Mouse (Mus musculus) right cerebral cortex, postnatal 4 days (tissue): Measurements from ENCODE around the gene Gm20388.

ENCODE experiments used
- DNase-seq: peaks from one replicate; pipeline ENCODE4 v3.0.0-alpha.2; 2022

The Gm20388 gene

DNA sequence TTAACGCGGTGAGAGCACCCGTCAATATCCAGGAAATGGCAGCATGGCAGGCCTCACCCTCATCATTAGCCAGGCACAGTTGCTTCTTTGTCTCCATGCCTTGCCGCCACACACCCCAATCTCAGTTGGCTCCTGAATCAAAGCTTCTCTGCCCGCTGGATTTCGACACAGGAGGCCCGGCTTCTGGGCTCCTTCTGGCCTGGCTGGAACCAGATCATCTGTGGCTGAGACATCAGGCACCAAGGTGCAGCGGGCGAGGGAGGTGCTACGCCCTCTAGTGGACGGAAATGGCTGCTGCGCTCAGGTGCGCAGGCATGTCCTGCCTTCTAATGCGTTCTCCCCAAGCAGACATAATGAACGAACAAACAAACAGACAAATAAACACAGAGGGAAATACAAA, 1302.6 kb downstream of the Gm20388 start:
- no peak for DNase-seq

DNA sequence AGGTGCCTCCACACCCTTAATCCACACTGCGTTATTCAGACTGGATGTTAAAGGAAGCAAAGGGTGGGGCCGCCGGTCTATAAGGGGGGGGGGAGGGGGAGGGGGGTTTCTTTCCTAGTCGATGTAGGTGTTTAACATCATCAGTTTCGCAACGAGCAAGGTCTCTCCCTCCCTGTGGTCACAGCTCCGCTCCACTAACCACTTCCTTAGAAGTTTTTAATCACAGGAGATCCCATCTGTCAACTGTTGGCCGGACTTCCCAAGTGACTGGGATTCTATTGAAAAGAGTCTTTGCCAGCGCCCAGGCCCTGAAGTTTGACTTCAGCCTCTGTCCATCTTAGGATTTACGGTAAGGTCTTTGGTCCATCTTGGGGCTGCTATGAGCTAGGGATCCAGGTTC, 1303.0 kb downstream of the Gm20388 start:
- DNase-seq = no peak

DNA sequence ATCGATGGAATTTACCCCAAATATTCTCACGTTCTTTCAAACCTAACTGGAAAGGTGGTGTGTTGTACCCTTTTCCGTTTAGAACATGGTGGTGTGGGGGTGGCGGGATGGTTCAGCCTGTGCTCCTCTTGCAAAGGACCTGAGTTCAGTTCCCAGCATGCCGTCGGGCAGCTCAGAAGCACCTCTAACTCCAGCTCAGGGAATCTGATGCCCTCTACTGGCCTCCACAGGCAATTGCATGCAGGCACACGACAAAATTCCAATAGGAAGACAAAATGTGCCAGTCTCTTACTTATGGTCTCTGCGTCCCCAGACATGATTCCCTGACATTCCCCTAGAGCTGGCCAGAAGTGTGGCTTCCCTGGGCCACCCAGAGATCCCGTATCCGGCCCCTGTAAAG, 1304.3 kb downstream of the Gm20388 start:
- DNase-seq = no peak

DNA sequence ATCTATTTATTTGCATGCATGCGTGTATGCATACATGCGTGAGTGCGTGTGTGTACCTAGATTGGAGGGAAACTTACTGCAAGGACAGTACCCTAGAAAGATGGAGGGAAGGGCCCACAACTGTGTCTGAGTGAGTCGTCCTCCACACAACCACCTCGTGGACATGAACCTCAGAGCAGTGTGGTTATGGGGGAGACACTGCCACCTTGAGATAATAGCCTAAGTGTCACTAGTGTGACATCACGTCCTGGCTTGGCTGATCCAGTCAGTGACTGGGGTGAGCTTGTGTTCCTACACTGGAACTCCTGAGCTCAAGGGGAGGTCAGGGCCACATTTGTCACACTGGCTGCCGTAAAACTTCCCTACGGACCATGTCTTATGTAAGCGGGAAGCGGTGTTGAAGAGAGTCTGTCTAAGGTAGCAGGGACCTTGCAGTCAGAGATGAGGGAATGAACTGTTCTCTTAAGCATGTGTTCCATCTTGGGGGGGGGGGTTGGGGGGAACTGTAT, 1305.9 kb downstream of the Gm20388 start:
- no peak for DNase-seq

DNA sequence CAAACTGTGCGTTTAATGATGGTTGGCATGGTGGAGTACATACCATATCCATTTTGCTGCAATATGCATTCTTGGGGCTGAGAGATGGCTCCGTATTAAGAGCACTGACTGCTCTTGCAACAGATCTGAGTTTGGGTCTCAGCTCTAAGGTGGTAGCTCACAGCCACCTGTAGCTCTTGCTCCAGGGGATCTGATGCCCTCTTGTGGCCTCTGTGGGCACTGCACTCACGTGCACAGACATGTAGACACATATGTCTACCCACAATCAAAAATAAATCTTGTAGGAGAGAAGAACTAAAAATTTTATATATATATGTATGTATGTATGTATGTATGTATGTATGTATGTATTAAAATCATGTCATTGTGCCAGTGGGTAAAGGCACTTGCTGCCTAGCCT, 1307.8 kb downstream of the Gm20388 start:
- DNase-seq = no peak

DNA sequence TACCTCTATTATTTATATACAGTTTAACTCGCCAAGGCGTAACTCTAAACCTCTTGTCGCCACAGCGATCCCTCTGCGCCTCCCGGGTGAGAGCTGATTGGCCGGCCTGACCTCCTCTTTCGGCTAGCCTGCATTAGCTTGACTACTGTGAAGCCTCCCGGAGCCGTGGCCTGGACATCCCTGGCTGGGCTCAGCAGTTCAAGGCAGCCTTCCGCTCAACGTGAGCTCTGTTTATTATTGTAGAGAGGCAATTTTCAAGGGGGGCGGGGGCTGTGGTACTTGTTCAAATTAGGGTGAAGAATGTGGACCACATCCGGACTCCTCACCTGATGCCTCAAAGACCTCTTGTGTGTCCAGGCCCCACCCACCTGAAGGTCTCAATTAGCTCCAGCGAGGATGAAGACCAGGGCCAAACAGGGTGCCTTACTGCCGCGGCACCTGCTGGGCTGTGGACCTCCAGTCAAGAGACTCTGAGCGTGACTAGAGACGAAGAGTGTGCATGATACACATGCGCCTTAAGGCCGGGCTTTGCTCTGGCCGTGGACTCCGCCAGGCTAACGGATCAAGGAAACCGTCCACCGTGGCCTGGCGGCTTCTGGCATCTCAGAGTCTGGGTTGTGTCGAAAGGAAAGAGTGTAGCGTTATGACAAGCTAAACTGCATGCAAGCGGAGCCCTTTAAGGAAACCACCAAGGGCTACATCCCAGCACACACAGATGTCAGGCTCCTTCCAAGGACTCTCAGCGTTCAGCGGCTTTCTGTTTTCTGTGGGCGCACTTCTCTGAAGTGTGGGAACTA, 1309.7 kb downstream of the Gm20388 start:
- no peak for DNase-seq

DNA sequence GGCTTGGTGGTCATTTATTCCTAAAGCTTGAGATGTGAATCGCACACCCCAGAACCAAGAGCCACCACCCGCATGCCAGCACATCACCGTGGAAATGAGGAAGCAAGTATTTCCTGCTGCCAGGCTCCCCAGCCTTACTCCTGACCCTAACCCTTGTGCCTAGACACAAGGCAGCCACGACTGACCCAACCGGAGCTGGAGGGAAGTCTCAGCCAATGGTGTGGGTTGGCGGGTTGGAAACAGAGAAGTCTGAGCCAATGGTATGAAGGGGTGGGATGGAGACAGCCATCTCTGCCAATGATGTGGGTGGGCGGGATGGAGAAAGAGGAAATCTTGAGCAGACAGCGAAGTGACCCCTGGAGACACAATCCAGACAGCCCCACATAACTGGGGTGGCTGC, 1314.1 kb downstream of the Gm20388 start:
- no peak for DNase-seq

DNA sequence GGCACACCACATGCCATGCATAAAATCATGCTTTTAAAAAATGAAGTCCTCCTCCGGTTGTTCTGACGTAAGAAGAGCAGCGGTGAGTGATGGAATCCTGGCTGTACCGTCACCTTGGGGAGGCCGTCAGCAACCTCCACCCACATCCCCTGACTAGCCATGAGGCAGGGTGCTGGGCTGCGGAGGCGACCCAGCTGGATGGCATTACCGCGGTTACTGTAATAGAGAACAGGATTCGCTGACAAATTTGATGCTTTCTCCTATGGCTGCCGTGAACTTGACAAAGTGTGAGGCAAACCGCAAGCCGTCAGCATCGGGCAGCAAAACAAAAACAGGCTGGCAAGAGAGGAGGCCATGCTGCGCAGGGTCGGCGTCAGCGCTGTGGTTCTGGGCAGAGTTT, 1317.1 kb downstream of the Gm20388 start:
- DNase-seq = no peak

DNA sequence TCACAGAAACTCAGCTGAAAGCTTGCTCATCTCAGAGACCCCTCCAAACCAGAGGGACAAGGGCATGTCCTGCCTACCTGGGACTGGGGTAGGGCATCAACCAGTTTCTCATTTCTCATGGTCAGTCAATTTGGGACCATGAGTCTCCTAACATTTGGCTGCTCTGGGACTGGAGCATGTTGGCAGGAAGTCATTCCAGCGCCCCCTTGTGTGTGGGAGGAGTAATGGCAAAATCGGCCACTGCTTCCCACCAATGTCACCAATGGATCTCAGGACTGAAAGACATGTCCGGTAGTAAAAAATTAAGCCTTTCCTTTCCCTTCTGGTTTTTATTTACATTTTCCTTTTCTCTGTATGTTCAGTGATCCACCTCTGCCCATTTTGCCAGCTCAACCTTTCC, 1318.3 kb downstream of the Gm20388 start:
- DNase-seq = no peak

DNA sequence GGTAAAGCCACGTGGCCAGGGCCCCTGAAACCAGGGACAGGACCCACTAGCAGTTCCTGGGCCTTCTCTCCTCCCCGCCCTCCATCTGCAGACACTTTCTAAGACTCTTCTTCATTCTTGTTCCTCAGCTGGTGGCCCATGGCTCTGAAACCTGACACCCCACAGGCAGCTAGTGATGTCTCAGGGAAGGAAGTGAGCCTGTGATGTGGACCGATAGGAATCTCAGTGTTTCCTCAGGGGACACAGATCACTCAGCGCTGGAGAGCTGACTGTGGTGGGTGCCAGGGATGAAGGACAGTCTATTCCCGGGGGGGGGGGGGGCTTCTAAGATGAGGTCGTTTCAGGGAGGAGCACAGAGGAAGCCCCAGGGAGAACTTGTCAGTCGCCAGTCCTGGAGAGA, 1318.9 kb downstream of the Gm20388 start:
- no peak for DNase-seq

DNA sequence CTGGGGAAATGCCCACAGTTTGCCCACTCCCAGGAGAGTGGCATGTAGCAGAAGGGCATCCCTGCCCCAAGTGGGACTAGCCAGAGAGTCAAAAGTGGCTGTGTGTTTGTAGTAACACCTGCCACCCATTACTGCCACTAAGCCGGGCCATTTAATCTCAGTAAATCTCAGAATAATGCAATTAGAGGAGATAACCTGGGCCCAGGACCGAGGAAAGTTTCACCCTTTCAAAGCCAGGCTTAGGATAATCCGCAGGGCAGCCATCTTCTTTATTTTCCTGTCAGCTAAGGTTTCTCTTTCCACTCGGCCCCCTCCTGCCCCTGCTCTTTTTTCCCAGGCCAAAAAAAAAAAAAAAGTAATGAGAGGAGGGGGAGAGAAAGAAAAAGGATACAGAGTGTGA, 1322.6 kb downstream of the Gm20388 start:
- no peak for DNase-seq

DNA sequence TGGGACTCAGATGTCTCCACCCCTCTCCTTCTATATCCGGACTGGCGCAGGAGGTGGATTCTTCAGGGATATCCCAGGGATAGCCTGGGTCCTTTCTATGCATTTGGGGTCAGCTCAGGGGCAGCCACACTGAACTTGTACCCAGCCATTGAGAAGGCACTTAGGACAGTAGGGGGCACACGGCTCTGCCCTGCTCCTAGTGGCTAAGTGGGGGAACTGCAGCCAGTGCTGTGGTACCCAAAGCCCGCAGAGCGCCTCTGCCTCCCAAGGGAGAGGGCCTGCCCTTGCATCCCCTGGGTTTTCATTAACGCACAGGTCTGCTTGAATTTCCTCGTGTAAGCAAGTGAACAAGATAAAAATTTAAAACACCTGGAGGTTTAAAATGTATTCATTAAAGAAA, 1324.3 kb downstream of the Gm20388 start:
- DNase-seq = no peak

DNA sequence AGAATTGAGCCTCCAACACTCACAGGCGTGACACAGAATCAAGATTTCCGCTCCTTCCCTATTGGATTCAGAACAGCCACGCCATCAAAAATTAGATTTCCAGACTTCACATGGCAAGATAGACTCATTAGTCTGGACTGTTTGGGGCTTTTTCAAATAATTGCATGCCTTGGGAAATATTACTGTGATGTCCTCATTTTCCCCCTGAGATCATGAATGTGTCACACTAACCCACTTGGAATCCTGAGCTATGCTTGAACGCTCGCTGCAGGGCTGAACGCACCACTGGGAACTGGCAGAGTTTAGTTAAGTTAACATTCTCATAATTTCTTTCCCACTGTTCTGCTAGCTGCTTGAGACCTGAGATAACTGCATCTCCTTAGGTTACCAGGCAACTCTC, 1329.0 kb downstream of the Gm20388 start:
- DNase-seq = no peak

DNA sequence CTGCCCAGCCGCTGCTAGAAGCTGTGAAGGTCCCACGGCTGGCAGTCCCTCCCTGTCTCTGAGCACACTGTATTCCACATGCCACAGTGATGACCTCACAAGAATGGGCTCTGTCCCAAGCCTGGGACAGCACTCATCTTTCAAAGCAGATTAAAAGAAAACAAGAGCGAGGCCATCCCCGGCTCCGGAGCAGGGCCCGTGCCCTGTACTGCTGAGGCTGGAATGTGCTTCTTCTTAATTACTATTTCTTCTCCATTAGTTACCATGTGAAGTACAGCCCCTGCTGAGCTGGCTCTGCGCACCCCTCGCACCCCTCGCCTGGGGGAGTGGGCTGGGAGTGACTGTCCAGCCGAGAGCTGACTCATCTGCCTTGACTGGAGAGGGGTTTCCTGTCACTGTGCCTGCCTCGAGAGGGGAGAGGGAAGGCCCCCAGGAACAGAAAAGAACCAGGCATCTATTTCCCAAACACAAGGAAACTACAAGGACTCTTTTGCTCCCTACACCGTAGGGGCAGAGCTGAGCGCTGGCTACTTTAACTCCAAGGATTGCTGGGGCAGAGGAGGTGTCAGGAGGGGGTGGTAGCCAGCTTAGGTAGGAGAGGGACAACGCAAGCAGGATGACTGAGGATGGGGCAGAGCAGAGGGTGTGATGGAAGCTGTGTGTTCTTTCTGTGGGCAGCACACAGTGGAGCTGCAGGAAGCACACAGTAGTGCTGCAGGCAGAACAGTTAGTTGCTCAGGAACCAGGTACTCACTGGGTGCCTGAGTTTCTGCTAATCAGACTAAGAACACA, 1331.3 kb downstream of the Gm20388 start:
- DNase-seq = no peak

DNA sequence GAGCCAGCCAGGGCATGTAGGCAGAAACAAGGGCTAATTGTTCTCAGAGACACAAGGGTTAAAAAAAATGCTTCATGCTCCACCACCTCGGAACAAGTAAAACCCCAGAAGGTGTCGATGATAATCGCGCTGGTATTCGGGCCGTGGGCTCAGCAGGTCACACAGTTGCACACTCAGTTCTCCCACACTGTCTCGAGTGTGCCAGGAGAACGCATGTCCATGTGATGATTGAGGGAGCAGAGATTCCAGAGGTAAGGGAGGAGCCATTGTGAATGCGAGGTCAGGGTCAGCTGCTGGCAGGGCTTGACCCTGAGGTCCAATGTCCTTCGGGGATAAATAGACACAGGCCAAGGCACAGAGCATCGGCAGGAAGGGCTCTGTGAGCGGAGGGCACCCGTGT, 1332.0 kb downstream of the Gm20388 start:
- DNase-seq = no peak

DNA sequence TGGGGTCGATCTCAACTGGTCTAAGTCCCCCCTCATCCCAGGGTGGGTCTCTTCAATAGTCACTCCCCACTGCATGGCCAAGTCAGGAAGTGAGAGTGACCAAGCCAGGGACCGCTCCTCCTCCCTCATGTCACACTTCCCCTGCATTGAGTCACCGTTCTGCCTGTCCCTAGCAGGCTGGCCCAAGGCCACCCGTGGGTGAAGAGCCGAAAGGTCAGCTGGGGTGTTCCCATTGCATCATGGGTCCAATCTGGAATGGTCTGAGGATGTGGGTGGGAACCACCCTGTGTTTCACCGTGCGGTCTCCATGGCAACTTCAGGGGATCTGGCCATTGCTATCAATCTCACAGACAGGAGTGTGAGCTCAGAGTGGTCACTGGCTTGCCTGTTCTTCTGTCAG, 1338.2 kb downstream of the Gm20388 start:
- DNase-seq = no peak

DNA sequence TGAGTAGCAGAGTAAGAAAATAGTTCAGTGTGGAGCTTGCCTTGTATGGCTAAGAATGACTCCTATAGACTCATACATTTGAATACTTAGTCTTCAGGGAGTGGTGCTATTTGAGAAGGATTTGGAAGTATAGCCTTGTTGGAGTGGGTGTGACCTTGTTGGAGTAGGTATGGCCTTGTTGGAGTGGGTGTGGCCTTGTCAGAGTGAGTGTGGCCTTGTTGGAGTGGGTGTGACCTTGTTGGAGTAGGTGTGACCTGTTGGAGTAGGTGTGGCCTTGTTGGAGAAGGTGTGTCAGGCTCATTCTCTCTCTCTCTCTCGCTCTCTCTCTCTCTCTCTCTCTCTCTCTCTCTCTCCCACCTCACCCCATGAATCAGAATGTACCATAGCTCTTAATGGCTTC, 1338.8 kb downstream of the Gm20388 start:
- DNase-seq = no peak

DNA sequence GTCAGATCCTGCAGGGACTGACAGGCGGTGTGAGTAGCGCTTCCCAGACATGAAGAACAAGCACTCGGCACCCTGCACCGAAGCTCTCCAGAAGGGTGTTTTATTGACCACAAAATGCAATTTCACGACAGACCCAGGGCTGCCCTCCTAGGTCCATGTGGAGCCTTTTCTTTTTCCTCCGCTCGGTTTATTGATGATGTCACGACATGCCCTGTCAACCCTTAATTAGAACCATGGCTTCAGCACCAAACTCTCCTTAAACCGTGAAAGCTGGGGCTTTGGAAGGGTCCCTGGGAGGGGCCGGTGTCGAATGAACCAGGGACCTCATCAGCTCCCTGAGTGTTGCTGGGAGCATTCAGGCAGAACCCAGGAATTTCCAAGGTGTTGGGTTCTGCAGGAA, 1340.4 kb downstream of the Gm20388 start:
- no peak for DNase-seq

DNA sequence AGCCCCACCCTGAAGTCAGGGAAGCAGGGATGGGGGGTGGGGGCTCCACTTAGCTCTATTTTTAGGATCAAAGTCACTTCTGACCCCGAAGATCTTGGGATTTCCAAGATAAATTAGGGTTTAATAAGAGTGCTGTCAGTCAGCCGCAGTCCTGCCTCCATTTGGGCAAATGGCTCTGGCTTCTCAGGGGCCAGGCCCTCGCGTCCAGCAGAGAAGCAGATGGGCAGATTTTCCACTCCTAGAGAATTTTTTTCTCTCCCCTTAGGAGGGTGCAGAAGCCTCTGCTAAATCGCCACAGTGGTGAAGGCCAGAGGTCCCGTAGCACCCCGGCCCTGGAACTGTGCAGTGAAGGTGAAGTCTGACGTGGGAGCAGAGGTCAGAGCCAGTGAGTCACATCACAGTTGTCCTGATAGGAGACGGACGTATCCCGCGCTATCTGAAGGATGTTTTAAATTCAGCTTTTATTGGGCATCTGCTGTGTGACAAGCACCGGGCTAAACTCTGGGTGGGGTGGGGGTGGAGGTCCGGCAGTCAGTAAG, 1345.2 kb downstream of the Gm20388 start:
- no peak for DNase-seq

DNA sequence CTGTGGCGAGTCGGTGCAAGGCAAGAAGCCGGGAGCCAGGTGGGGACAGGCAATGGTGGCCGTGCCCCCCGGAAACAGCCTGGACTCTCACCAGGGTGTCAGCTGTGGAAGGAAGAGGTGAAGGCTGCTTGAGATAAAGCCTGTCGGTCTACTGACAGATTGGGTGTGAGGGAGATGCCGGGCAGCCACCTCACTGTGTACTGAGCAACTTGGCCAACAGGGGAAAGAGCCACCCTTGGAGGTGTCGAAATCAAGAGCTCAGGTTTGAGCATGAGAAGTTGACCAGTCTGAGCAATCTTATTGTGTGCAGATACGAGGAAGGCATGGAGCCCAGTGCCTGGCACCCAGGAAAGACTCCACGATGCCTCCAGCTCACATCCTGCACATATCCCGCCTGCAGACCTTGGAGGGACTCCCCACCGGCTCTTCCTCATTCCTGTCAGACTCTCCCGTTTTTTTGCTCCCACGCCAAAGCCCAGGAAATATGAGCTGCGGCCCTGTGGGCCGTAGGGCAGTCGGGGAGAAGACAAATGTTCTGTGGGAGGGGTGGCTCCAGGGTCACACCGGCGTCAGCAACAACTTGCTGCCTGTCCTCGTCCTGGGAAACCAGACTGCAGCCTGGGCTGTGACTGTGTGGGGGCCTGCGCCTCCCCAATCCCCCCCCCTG, 1347.6 kb downstream of the Gm20388 start:
- DNase-seq = no peak

DNA sequence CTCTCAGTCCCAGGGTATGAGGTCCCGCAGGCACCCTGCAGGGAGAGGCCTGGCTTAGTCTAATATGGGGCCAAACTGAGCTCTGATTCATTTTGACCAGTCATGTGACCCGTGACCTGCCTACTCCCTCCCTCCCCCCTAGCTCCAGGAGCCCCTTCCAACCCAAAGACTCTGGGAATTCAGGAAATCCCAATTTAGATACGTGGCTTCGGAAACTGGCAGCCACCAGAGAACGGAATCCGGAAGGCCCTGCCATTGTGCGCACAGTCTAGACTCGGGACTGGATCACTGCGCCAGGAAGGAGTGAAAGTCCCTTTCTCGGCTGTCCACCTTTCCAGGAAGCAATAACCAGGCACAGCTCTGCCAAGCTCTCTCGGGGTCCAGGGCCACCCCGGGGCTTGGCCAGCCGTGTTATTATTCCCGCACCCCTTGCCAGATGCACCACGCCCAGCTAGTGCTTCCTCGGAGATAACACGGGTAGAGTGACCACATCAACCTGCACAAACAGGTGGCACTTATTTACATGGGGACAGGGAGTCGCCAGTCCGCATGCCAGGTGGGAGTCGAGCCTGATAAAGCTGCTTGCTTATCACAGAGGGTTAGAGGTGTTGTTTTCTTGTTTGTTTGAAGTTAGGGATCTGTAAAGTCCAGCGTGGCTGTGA, 1352.2 kb downstream of the Gm20388 start:
- no peak for DNase-seq

DNA sequence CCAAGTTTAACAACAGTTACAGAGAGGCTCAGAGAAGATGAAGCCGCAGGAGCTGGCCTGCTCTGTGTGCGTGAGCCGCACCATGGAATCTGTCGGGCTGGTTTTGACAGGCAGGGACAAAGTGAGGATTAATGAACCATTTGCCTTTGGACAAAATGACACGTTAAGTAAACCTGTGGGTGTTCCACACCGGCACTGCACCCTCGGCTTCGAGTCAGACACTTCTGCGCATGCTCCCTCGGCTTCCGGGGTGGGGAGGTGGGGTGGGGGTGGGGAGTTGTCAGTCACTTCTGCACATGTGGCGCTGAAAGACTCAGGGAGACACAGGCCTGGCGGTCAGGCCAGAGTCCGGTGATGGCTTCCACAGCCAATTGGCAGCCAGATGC, 1352.7 kb downstream of the Gm20388 start:
- no peak for DNase-seq

DNA sequence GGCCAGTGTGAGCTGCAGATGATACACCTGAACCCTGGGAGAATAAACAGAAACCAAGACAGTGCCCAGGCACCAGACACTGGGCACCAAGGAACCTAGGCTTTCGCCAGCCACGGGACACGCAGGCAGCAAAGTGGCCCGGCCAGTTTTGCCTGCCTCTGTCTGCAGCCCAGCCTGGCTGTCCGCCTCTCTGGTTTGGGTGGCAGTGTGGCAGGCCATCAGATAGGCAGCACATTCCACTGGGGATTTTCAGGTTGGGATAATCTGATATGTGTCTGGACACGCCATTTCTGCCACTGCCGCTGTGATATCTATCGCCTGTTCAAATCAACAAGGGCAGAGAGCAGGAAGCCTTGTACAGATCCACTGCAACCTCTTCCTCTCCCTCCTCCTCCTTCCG, 1353.6 kb downstream of the Gm20388 start:
- DNase-seq = no peak
